Mouse (Mus musculus) liver, embryonic 14.5 days (tissue): ENCODE measurements around the gene Unc5a. TPM values are rescaled to one million over a fixed set of nuclear protein-coding genes. Genes with fewer than 3 reads are reported as not detected.
A peak's percentile ranks its signal among the peaks of the same experiment; 100 is the strongest.

Experiments
- ATAC-seq: fragments of 200-750 bp; cut with Nextera tagmentation; 2 replicates; pipeline ENCODE4 v1.8.0; 2017; ENCODE audit warnings: moderate number of reproducible peaks, mild to moderate bottlenecking, moderate library complexity; ENCODE audit not compliant: insufficient read depth
- DNase-seq, 3 experiments: peaks; one replicate each; pipeline ENCODE4 v3.0.0-alpha.2; 2012 to 2013; ENCODE audit warnings: low read depth in 3 of 3, low spot score in 3 of 3
- H3K27ac ChIP-seq: fragments of 300-500 bp; sonication (generic); 2 replicates; pipeline ENCODE4 v1.5.1; 2014; ENCODE audit warnings: moderate library complexity, mild to moderate bottlenecking, control low read depth, inconsistent platforms
- H3K27me3 ChIP-seq: fragments of 300-500 bp; sonication (generic); 2 replicates; pipeline ENCODE4 v1.6.1; 2014; ENCODE audit warnings: mild to moderate bottlenecking, low read length, moderate library complexity; ENCODE audit not compliant: control insufficient read depth, insufficient read depth
- H3K36me3 ChIP-seq: fragments of 300-500 bp; sonication (generic); replicated peaks from 2 replicates; pipeline ENCODE4 v1.6.1; 2014; ENCODE audit warnings: low read depth; ENCODE audit not compliant: control insufficient read depth, insufficient read depth
- H3K4me1 ChIP-seq, 2 experiments: fragments of 200-500 bp in 1 of 2; fragments of 300-500 bp in 1 of 2; sonication (generic) in 1 of 2; replicated peaks; 2 replicates each; pipeline ENCODE4 v1.6.1; 2012 to 2014; ENCODE audit warnings: antibody characterized with exemption in 1 of 2, inconsistent platforms in 1 of 2, low read length in 1 of 2; ENCODE audit not compliant: control insufficient read depth in 2 of 2, insufficient read depth in 2 of 2
- H3K4me2 ChIP-seq: fragments of 300-500 bp; sonication (generic); 2 replicates; pipeline ENCODE4 v1.6.1; 2014; ENCODE audit warnings: low read depth, mild to moderate bottlenecking, control low read depth, moderate library complexity
- H3K4me3 ChIP-seq, 2 experiments: fragments of 200-500 bp in 1 of 2; fragments of 300-500 bp in 1 of 2; sonication (generic) in 1 of 2; 2 replicates each; pipeline ENCODE4 v1.5.1; 2012 to 2014; ENCODE audit warnings: low read depth in 2 of 2, low read length in 2 of 2, mild to moderate bottlenecking in 2 of 2, control low read depth in 1 of 2, inconsistent platforms in 1 of 2, moderate library complexity in 1 of 2; ENCODE audit not compliant: insufficient read depth in 1 of 2
- H3K9ac ChIP-seq: fragments of 300-500 bp; sonication (generic); replicated peaks from 2 replicates; pipeline ENCODE4 v1.6.1; 2014; ENCODE audit warnings: mild to moderate bottlenecking, control low read depth, moderate library complexity
- H3K9me3 ChIP-seq: fragments of 300-500 bp; sonication (generic); 2 replicates; pipeline ENCODE4 v1.6.1; 2016; ENCODE audit warnings: low read length, mixed read lengths; ENCODE audit not compliant: control insufficient read depth
- CTCF ChIP-seq: IDR thresholded peaks from 2 replicates; pipeline ENCODE4 v1.5.1; 2016; ENCODE audit warnings: antibody characterized with exemption, low read depth, control low read depth
- EP300 ChIP-seq: IDR thresholded peaks from 2 replicates; pipeline ENCODE4 v1.6.1; 2016; ENCODE audit warnings: antibody characterized with exemption, low read depth
- WGBS: fragments of 180-500 bp; shearing (Covaris S2); extraction: QIAGEN DNeasy Blood & Tissue Kit; methylation state at CpG from one replicate; pipeline ENCODE4 v1.1.7; 2014; ENCODE audit not compliant: insufficient replicate concordance; 5-methylcytosine and 5-hydroxymethylcytosine counted together
- polyA plus RNA-seq, 2 experiments: library from polyadenylated mRNA; depleted of rRNA in 1 of 2; stranded (reverse) in 1 of 2; unstranded in 1 of 2; fragments of >200 nt; fragmentation: Nextera tagmentation in 1 of 2; extraction: Ambion mirVana in 1 of 2; gene quantifications; 2 replicates each; pipeline versions ENCODE4 v1.2.1 to v1.2.3; 2012 to 2014

Unc5a gene
- polyA plus RNA-seq, 2 experiments: 0.37 to 0.43 TPM

GRCm38 (mm10) chr13:55024215-55024614 lies 75.0 kb downstream of the Unc5a start:
- ATAC-seq (no peak), DNase-seq (no peak)
- TF ChIP-seq EP300 (no peak), CTCF (no peak)
- Histone ChIP-seq H3K36me3 (peaks cover 4% of the 10 kb centered on the region; the same call in 1 of the 2 replicates), H3K27me3 (no peaks in the 10 kb centered on the region), H3K9ac (no peak overlapping the region), H3K4me3 (no peak overlapping the region), H3K4me1 (no peaks in the 10 kb centered on the region), H3K9me3 (no peaks in the 10 kb centered on the region), H3K27ac (no peak overlapping the region), H3K4me2 (no peak overlapping the region)
- WGBS: 65% methylated on average over 2 of the region's 2 CpGs

GRCm38 (mm10) chr13:55040016-55040415 lies 90.8 kb downstream of the Unc5a start:
- H3K4me3 ChIP-seq: no peak overlapping the region
- no peak for ATAC-seq
- no peak overlapping the region for H3K9ac ChIP-seq
- TF ChIP-seq EP300 (0 out of 2 replicates have a peak, but pooled peaks have one; percentile 16), CTCF (no peak)
- no peaks in the 10 kb centered on the region for H3K27me3 ChIP-seq
- no peaks in the 10 kb centered on the region for H3K4me1 ChIP-seq
- H3K36me3 ChIP-seq: no peaks in the 10 kb centered on the region; the same call in 1 of the 2 replicates
- no peaks in the 10 kb centered on the region for H3K9me3 ChIP-seq
- no peak overlapping the region for H3K4me2 ChIP-seq
- WGBS: 69% methylated on average over 2 of the region's 2 CpGs
- DNase-seq: no peak
- H3K27ac ChIP-seq: no peak overlapping the region

GRCm38 (mm10) chr13:55047706-55048105 lies 98.5 kb downstream of the Unc5a start:
- no peaks in the 10 kb centered on the region for H3K4me1 ChIP-seq
- H3K9ac ChIP-seq: no peak overlapping the region
- no peak overlapping the region for H3K4me3 ChIP-seq
- H3K27me3 ChIP-seq: no peaks in the 10 kb centered on the region
- H3K4me2 ChIP-seq: no peak overlapping the region
- no peaks in the 10 kb centered on the region; the same call in 1 of the 2 replicates for H3K36me3 ChIP-seq
- TF ChIP-seq CTCF: no peak
- TF ChIP-seq EP300: no peak
- H3K27ac ChIP-seq: no peak overlapping the region
- no peak for ATAC-seq
- no peak for DNase-seq
- WGBS: 72% methylated on average over 3 of the region's 3 CpGs
- H3K9me3 ChIP-seq: no peaks in the 10 kb centered on the region

Other genes starting within 250 kb of the Unc5a start
- gene Cdhr2, start 247.9 kb upstream of the Unc5a start, polyA plus RNA-seq (2012; rRNA removed): 6.6 and 7.6 TPM in 2 replicates
- gene Cdhr2, start 247.9 kb upstream of the Unc5a start, polyA plus RNA-seq (2014; fragmentation: Nextera tagmentation; extraction: Ambion mirVana): 8.6 and 8.9 TPM in 2 replicates
- gene Gprin1, start 199.5 kb upstream of the Unc5a start, polyA plus RNA-seq (2012; rRNA removed): 0.01 and 0.05 TPM in 2 replicates
- gene Gprin1, start 199.5 kb upstream of the Unc5a start, polyA plus RNA-seq (2014; fragmentation: Nextera tagmentation; extraction: Ambion mirVana): 0.03 TPM in 1 of 2 replicates, not detected in the other
- gene Sncb, start 182.8 kb upstream of the Unc5a start, polyA plus RNA-seq (2012; rRNA removed): 0.02 and 0.06 TPM in 2 replicates
- not detected in 2 replicates for gene Sncb, start 182.8 kb upstream of the Unc5a start, polyA plus RNA-seq (2014; fragmentation: Nextera tagmentation; extraction: Ambion mirVana)
- gene Eif4e1b, start 165.4 kb upstream of the Unc5a start, polyA plus RNA-seq (2012; rRNA removed): not detected in 2 replicates
- gene Eif4e1b, start 165.4 kb upstream of the Unc5a start, polyA plus RNA-seq (2014; fragmentation: Nextera tagmentation; extraction: Ambion mirVana): not detected in 2 replicates
- 0.28 and 0.47 TPM in 2 replicates for gene Tspan17, start 160.0 kb upstream of the Unc5a start, polyA plus RNA-seq (2012; rRNA removed)
- 0.58 and 0.99 TPM in 2 replicates for gene Tspan17, start 160.0 kb upstream of the Unc5a start, polyA plus RNA-seq (2014; fragmentation: Nextera tagmentation; extraction: Ambion mirVana)
- 3.5 and 3.9 TPM in 2 replicates for gene Hk3, start 72.0 kb downstream of the Unc5a start, polyA plus RNA-seq (2012; rRNA removed)
- gene Hk3, start 72.0 kb downstream of the Unc5a start, polyA plus RNA-seq (2014; fragmentation: Nextera tagmentation; extraction: Ambion mirVana): 3.3 and 3.8 TPM in 2 replicates
- gene Uimc1, start 150.9 kb downstream of the Unc5a start, polyA plus RNA-seq (2012; rRNA removed): 6.0 and 12.5 TPM in 2 replicates
- gene Uimc1, start 150.9 kb downstream of the Unc5a start, polyA plus RNA-seq (2014; fragmentation: Nextera tagmentation; extraction: Ambion mirVana): 16.0 and 16.6 TPM in 2 replicates
- gene Zfp346, start 155.9 kb downstream of the Unc5a start, polyA plus RNA-seq (2012; rRNA removed): 9.4 and 11.4 TPM in 2 replicates
- gene Zfp346, start 155.9 kb downstream of the Unc5a start, polyA plus RNA-seq (2014; fragmentation: Nextera tagmentation; extraction: Ambion mirVana): 5.6 and 6.1 TPM in 2 replicates
- not detected in 2 replicates for gene Gm17617, start 184.1 kb downstream of the Unc5a start, polyA plus RNA-seq (2012; rRNA removed)
- not detected in 2 replicates for gene Gm17617, start 184.1 kb downstream of the Unc5a start, polyA plus RNA-seq (2014; fragmentation: Nextera tagmentation; extraction: Ambion mirVana)
- gene Fgfr4, start 203.2 kb downstream of the Unc5a start, polyA plus RNA-seq (2012; rRNA removed): 3.9 and 4.7 TPM in 2 replicates
- 3.3 and 4.5 TPM in 2 replicates for gene Fgfr4, start 203.2 kb downstream of the Unc5a start, polyA plus RNA-seq (2014; fragmentation: Nextera tagmentation; extraction: Ambion mirVana)